Mouse (Mus musculus) E14TG2a.4 (cell line): ENCODE results near the gene Cpsf6.

Source experiments
- CTCF ChIP-seq: conservative IDR thresholded peaks from 2 replicates; pipeline ENCODE4 v1.5.1; 2014; ENCODE audit warnings: low read length
- POU5F1 ChIP-seq: IDR thresholded peaks from 2 replicates; pipeline ENCODE4 v1.6.1; 2014; ENCODE audit warnings: low read length, borderline replicate concordance

GRCm38 (mm10) chr10:117391057-117391456 is 11.2 kb upstream of the Cpsf6 start:
- TF ChIP-seq CTCF = no peak
- no peak for TF ChIP-seq POU5F1
